Mouse (Mus musculus): Measurements from ENCODE around the gene Fmo5.

Gene Fmo5

GRCm38 (mm10) chr3:97628391-97629001 is at the start of gene Fmo5:
Fmo5 (plus strand) TSS chr3:97628804.
- peak; percentile 89 for DNase-seq (ENCODE audit: low read depth, low spot score)

GRCm38 (mm10) chr3:97585383-97586160 is 43.0 kb upstream of the Fmo5 start:
- DNase-seq (ENCODE audit: low read depth, low spot score) = peak; percentile 74

GRCm38 (mm10) chr3:97587656-97588055 is 40.9 kb upstream of the Fmo5 start:
- no peak for DNase-seq (ENCODE audit: low read depth, low spot score)

- no peak for DNase-seq (ENCODE audit: low read depth, low spot score)
Measured at GRCm38 (mm10) chr3:97590699-97591098, 37.9 kb upstream of the Fmo5 start.

- DNase-seq (ENCODE audit: low read depth, low spot score) = no peak
Measured at GRCm38 (mm10) chr3:97593089-97593488, 35.5 kb upstream of the Fmo5 start.

- no peak for DNase-seq (ENCODE audit: low read depth, low spot score)
Measured at GRCm38 (mm10) chr3:97594140-97594539, 34.5 kb upstream of the Fmo5 start.

- DNase-seq (ENCODE audit: low read depth, low spot score) = no peak
Measured at GRCm38 (mm10) chr3:97595066-97595465, 33.5 kb upstream of the Fmo5 start.

- no peak for DNase-seq (ENCODE audit: low read depth, low spot score)
Measured at GRCm38 (mm10) chr3:97596796-97597195, 31.8 kb upstream of the Fmo5 start.

- no peak for DNase-seq (ENCODE audit: low read depth, low spot score)
Measured at GRCm38 (mm10) chr3:97600050-97600832, 28.4 kb upstream of the Fmo5 start.

GRCm38 (mm10) chr3:97609201-97609844 is 19.3 kb upstream of the Fmo5 start:
- DNase-seq (ENCODE audit: low read depth, low spot score) = peak; percentile 87

- DNase-seq (ENCODE audit: low read depth, low spot score) = peak; percentile 97
Measured at GRCm38 (mm10) chr3:97609845-97610410, 18.7 kb upstream of the Fmo5 start, which contains the start of gene Chd1l. Chd1l (minus strand) TSS chr3:97610203.

GRCm38 (mm10) chr3:97611021-97611420 is 17.6 kb upstream of the Fmo5 start:
- no peak for DNase-seq (ENCODE audit: low read depth, low spot score)

- DNase-seq (ENCODE audit: low read depth, low spot score) = no peak
Measured at GRCm38 (mm10) chr3:97615154-97615553, 13.4 kb upstream of the Fmo5 start.

- DNase-seq (ENCODE audit: low read depth, low spot score) = no peak
Measured at GRCm38 (mm10) chr3:97615933-97616332, 12.7 kb upstream of the Fmo5 start.

GRCm38 (mm10) chr3:97617091-97617825 is 11.3 kb upstream of the Fmo5 start:
- no peak for DNase-seq (ENCODE audit: low read depth, low spot score)

- DNase-seq (ENCODE audit: low read depth, low spot score) = no peak
Measured at GRCm38 (mm10) chr3:97617899-97618298, 10.7 kb upstream of the Fmo5 start.

GRCm38 (mm10) chr3:97620657-97621056 is 7.9 kb upstream of the Fmo5 start:
- DNase-seq (ENCODE audit: low read depth, low spot score) = no peak

- DNase-seq (ENCODE audit: low read depth, low spot score) = no peak
Measured at GRCm38 (mm10) chr3:97624611-97625010, 4.0 kb upstream of the Fmo5 start.

GRCm38 (mm10) chr3:97627893-97628292 is 711 bp upstream of the Fmo5 start:
- DNase-seq (ENCODE audit: low read depth, low spot score) = no peak

- DNase-seq (ENCODE audit: low read depth, low spot score) = no peak
Measured at GRCm38 (mm10) chr3:97629941-97630340, 1.3 kb downstream of the Fmo5 start.

GRCm38 (mm10) chr3:97630746-97631145 is 2.1 kb downstream of the Fmo5 start:
- DNase-seq (ENCODE audit: low read depth, low spot score) = no peak
